Mouse (Mus musculus) erythroblast, embryonic 14.5 days (primary cell): ENCODE measurements around the gene Atp6v1fnb. TPM values are rescaled to one million over a fixed set of nuclear protein-coding genes. Genes with fewer than 3 reads are reported as not detected.
A peak's percentile ranks its signal among the peaks of the same experiment; 100 is the strongest.

Experiments
- H3K27me3 ChIP-seq: 2 replicates; pipeline ENCODE4 v1.6.1; 2012; ENCODE audit warnings: inconsistent platforms; ENCODE audit not compliant: control insufficient read depth
- H3K36me3 ChIP-seq: 2 replicates; pipeline ENCODE4 v1.6.1; 2012; ENCODE audit warnings: mild to moderate bottlenecking, inconsistent platforms; ENCODE audit not compliant: control insufficient read depth
- H3K4me1 ChIP-seq: 2 replicates; pipeline ENCODE4 v1.6.1; 2012; ENCODE audit warnings: inconsistent platforms; ENCODE audit not compliant: control insufficient read depth
- H3K4me3 ChIP-seq: replicated peaks from 2 replicates; pipeline ENCODE3; 2012; ENCODE audit warnings: moderate library complexity, mild to moderate bottlenecking, inconsistent platforms
- H3K9me3 ChIP-seq: 2 replicates; pipeline ENCODE4 v1.6.1; 2012; ENCODE audit warnings: low read length, inconsistent platforms, mixed read lengths; ENCODE audit not compliant: control insufficient read depth
- GATA1 ChIP-seq: IDR thresholded peaks from 2 replicates; pipeline ENCODE4 v1.6.1; 2012; ENCODE audit warnings: low read length, inconsistent platforms, mixed read lengths
- TAL1 ChIP-seq: IDR thresholded peaks from 3 replicates; pipeline ENCODE4 v1.6.1; 2012; ENCODE audit warnings: low read length, inconsistent platforms, mixed read lengths
- polyA plus RNA-seq: library from polyadenylated mRNA; stranded (reverse); fragments of >175 nt; gene quantifications from 2 replicates; pipeline ENCODE4 v1.2.3, GENCODE M21; 2012

The Atp6v1fnb gene
- not detected in 2 replicates for polyA plus RNA-seq

GRCm38 (mm10) chr6:29471137-29471536 lies at the start of gene Atp6v1fnb:
Gene Atp6v1fnb (plus strand): TSS chr6:29471437.
- no peak for TF ChIP-seq TAL1
- TF ChIP-seq GATA1: no peak
- Histone ChIP-seq H3K27me3 (peaks cover 9% of the 10 kb centered on the region), H3K36me3 (peaks cover 28% of the 10 kb centered on the region), H3K4me1 (peaks cover 37% of the 10 kb centered on the region), H3K9me3 (no peaks in the 10 kb centered on the region; the same call in 1 of the 2 replicates), H3K4me3 (no peak within 1 kb of the TSS)

GRCm38 (mm10) chr6:29425118-29425517 lies 46.1 kb upstream of the Atp6v1fnb start:
- no peak overlapping the region for H3K4me3 ChIP-seq
- no peaks in the 10 kb centered on the region for H3K36me3 ChIP-seq
- peaks cover 3% of the 10 kb centered on the region; the same call in 1 of the 2 replicates for H3K27me3 ChIP-seq
- no peaks in the 10 kb centered on the region for H3K4me1 ChIP-seq
- no peak for TF ChIP-seq TAL1
- H3K9me3 ChIP-seq: no peaks in the 10 kb centered on the region

- Histone ChIP-seq H3K27me3 (peaks cover 11% of the 10 kb centered on the region), H3K9me3 (no peaks in the 10 kb centered on the region), H3K4me1 (no peaks in the 10 kb centered on the region), H3K4me3 (no peak overlapping the region), H3K36me3 (no peaks in the 10 kb centered on the region)
- TF ChIP-seq TAL1 (no peak), GATA1 (no peak)
These were observed 44.9 kb upstream of the Atp6v1fnb start for GRCm38 (mm10) chr6:29426331-29426730.

GRCm38 (mm10) chr6:29428171-29428570 lies 43.1 kb upstream of the Atp6v1fnb start:
- no peak for TF ChIP-seq TAL1
- TF ChIP-seq GATA1: no peak
- H3K27me3 ChIP-seq: peaks cover 30% of the 10 kb centered on the region
- H3K9me3 ChIP-seq: no peaks in the 10 kb centered on the region
- no peaks in the 10 kb centered on the region for H3K36me3 ChIP-seq
- H3K4me1 ChIP-seq: no peaks in the 10 kb centered on the region
- no peak overlapping the region for H3K4me3 ChIP-seq

GRCm38 (mm10) chr6:29430681-29431420 lies 40.4 kb upstream of the Atp6v1fnb start:
- no peak for TF ChIP-seq GATA1
- no peak for TF ChIP-seq TAL1
- Histone ChIP-seq H3K4me3 (no peak overlapping the region), H3K27me3 (peaks cover 56% of the 10 kb centered on the region), H3K9me3 (peaks cover 3% of the 10 kb centered on the region; the same call in 1 of the 2 replicates), H3K4me1 (no peaks in the 10 kb centered on the region; the same call in 1 of the 2 replicates), H3K36me3 (no peaks in the 10 kb centered on the region)

GRCm38 (mm10) chr6:29431473-29431872 lies 39.8 kb upstream of the Atp6v1fnb start:
- H3K36me3 ChIP-seq: no peaks in the 10 kb centered on the region
- H3K27me3 ChIP-seq: peaks cover 61% of the 10 kb centered on the region
- TF ChIP-seq GATA1 (no peak), TAL1 (no peak)
- H3K4me3 ChIP-seq: no peak overlapping the region
- no peaks in the 10 kb centered on the region; the same call in 1 of the 2 replicates for H3K4me1 ChIP-seq
- H3K9me3 ChIP-seq: peaks cover 3% of the 10 kb centered on the region; the same call in 1 of the 2 replicates

GRCm38 (mm10) chr6:29432156-29432555 lies 39.1 kb upstream of the Atp6v1fnb start:
- Histone ChIP-seq H3K36me3 (no peaks in the 10 kb centered on the region), H3K4me1 (no peaks in the 10 kb centered on the region; the same call in 1 of the 2 replicates), H3K9me3 (peaks cover 3% of the 10 kb centered on the region; the same call in 1 of the 2 replicates), H3K4me3 (no peak overlapping the region), H3K27me3 (peaks cover 68% of the 10 kb centered on the region)
- no peak for TF ChIP-seq GATA1
- no peak for TF ChIP-seq TAL1

- TF ChIP-seq GATA1 (no peak), TAL1 (no peak)
- Histone ChIP-seq H3K4me3 (no peak overlapping the region), H3K9me3 (peaks cover 3% of the 10 kb centered on the region; the same call in 1 of the 2 replicates), H3K27me3 (peaks cover 70% of the 10 kb centered on the region), H3K4me1 (no peaks in the 10 kb centered on the region; the same call in 1 of the 2 replicates), H3K36me3 (no peaks in the 10 kb centered on the region)
These were observed 38.6 kb upstream of the Atp6v1fnb start for GRCm38 (mm10) chr6:29432676-29433037.

- peak within 1 kb of the TSS; percentile 26 for H3K4me3 ChIP-seq
- H3K27me3 ChIP-seq: peaks cover 70% of the 10 kb centered on the region
- no peak for TF ChIP-seq GATA1
- TF ChIP-seq TAL1: no peak
- no peaks in the 10 kb centered on the region; the same call in 1 of the 2 replicates for H3K4me1 ChIP-seq
- peaks cover 3% of the 10 kb centered on the region; the same call in 1 of the 2 replicates for H3K9me3 ChIP-seq
- no peaks in the 10 kb centered on the region for H3K36me3 ChIP-seq
These were observed 38.0 kb upstream of the Atp6v1fnb start, which contains the start of gene Flnc for GRCm38 (mm10) chr6:29433038-29433803. Gene Flnc (plus strand): TSS chr6:29433256.
